Mouse (Mus musculus) lung, postnatal 0 days (tissue): Measurements from ENCODE around the gene Rtp2.

Experiments used
- CTCF ChIP-seq: IDR thresholded peaks from 2 replicates; pipeline ENCODE4 v1.5.1; 2016; ENCODE audit warnings: antibody characterized with exemption, mild to moderate bottlenecking
- EP300 ChIP-seq: IDR thresholded peaks from 2 replicates; pipeline ENCODE4 v1.6.1; 2016; ENCODE audit warnings: antibody characterized with exemption, mild to moderate bottlenecking, control low read depth

DNA sequence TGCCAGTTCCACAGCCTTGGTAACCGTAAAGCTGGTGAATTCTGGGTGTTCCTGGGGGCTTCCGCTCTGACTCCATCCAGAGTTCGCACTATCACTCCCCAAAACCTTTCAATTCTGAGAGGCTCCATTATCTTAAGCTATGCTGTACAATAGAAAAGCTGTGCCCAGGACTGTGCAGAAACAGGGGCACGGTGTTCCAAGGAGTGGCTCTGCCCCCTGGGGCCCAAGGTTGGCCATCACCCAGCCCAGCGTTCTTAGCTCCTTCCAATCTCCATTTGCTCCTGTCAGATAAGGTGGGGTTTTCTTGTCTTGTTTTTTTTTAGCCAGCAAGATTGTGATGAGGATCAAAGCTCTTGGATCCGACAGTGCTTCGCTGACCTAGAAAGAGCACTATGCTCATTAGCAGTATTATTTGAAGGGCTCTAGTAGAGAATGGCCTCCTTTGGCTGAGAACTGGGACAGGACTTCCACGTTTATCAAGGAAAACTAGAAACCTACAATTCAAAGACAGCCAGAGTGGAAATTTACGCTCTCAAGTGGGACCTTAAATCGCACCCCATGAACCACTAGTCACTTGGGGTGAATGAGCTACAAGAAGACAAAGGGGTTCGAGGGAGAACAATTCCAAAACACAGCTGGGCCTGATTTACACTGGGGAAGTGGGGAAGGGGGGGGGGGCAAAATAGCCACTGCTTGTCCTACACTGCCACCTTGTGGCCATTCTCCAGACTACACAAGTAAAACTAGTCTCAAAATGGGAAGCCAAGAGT, 21.2 kb upstream of the Rtp2 start:
- TF ChIP-seq EP300 = no peak
- peak; percentile 84 for TF ChIP-seq CTCF
